Mouse (Mus musculus): ENCODE data around the gene Gna11.

DNA sequence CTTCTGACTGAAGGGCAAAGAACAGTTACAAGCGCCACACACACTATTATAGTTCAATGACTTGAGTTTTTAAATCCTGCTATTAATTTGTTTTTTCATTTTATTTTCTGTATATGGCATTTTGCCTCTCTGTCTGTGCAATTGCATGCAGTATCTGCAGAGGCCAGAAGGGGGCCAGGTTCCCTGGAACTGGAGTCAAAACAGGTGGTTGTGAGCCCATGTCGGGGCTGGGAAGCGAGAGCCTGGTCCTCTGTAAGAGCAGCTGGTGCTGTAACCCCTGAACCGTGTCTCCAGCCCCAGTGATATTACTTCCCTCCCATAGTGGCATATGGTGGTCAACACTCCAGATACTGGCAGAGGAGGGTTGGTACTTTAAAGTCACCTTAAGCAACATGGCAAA lies 26.4 kb downstream of the Gna11 start:
- TF ChIP-seq CTCF (IDR thresholded peaks at IDR 0.05; ENCODE audit: low read depth, low read length), result peak; percentile 47
- no peak for TF ChIP-seq EP300 (IDR thresholded peaks at IDR 0.05; ENCODE audit: insufficient read depth, low read depth, low read length)
